ENCODE assay signal across 9 mouse cellular contexts in the genomic region with DNA sequence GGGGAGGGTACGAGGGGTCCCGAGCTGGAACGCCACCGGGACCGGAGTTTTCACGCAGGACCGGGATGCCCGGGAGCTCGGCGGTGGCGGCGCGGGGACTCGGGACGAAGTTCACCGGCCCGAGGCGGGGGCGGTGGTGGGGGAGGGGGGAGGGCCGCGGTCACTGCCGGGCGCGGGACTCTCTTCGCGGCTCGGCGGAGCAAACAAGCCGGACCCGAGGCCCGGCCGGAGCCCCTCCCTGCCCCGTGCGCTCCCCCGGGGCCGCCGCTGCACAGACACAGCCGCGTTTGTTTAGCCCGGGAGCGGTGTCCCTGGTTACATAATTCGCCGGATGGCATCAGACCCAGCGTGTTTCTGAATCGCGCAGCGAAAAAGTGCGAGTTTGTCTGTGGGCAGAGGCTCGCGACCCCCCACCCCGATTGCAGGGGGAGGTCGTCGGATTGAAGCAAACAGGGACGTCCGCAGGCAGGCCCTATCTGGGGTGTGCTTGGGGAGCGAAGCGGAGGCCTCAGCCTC. TPM values are rescaled to one million over a fixed set of nuclear protein-coding genes. Genes with fewer than 3 reads are reported as not detected.
DNase-seq lines count a peak whose midpoint lies in the region; ATAC-seq and TF ChIP-seq lines count a peak whose summit lies in the region.
"Had no signal": no experiment of that assay in that cellular context is flagged by ENCODE, and none has a peak within 500 bp of the region (broad histone marks: within the 10 kb centered on the region; RNA-seq: fewer than 3 reads in every experiment).

No protein-coding gene starts in this region.

- DNase-seq in 3T3-L1 (ENCODE audit: low read depth, low spot score) (peak; percentile 46), MN1 (ENCODE audit: low spot score) (peak; percentile 89)
- DNase-seq in embryo, embryonic 10.5 days (ENCODE audit: low spot score), result peak; percentile 48
- peak; percentile 42 to 63 for DNase-seq in layer of hippocampus, adult 2 months (ENCODE audit: low spot score in 2 of 2)
- peak; percentile 53 for DNase-seq in right cerebral cortex, postnatal 25 days
- no peak for DNase-seq in urinary bladder, adult 2 months (ENCODE audit: low spot score)

- no peaks in the 10 kb centered on the region for H3K36me3 ChIP-seq in heart, embryonic 13.5 days
- H3K36me3 ChIP-seq in lung, embryonic 16.5 days (ENCODE audit: control insufficient read depth, insufficient read depth, low read length), result no peaks in the 10 kb centered on the region

- peak overlapping the region; percentile 100 for H3K9ac ChIP-seq in heart, embryonic 13.5 days
- H3K9ac ChIP-seq in lung, embryonic 16.5 days (ENCODE audit: low read length), result peak overlapping the region; percentile 94

- peak overlapping the region; percentile 86 for H3K4me2 ChIP-seq in heart, embryonic 13.5 days
- peak overlapping the region; percentile 91 for H3K4me2 ChIP-seq in lung, embryonic 16.5 days (ENCODE audit: low read depth, low read length)

- H3K27me3 ChIP-seq in heart, embryonic 13.5 days (replicated peaks), result no peaks in the 10 kb centered on the region
- H3K27me3 ChIP-seq in lung, embryonic 16.5 days (ENCODE audit: control insufficient read depth, insufficient read depth, low read depth, low read length), result no peaks in the 10 kb centered on the region

- under 1% methylated on average over 26 of the region's 57 CpGs for WGBS in heart, embryonic 13.5 days
- WGBS in lung, embryonic 16.5 days, result under 1% methylated on average over 29 of the region's 57 CpGs

- peak overlapping the region; percentile 100 for H3K27ac ChIP-seq in heart, embryonic 13.5 days (replicated peaks)
- peak overlapping the region; percentile 100 for H3K27ac ChIP-seq in layer of hippocampus, adult 2 months
- H3K27ac ChIP-seq in lung, embryonic 16.5 days (ENCODE audit: low read length), result peak overlapping the region; percentile 100

- H3K9me3 ChIP-seq in heart, embryonic 13.5 days, result no peaks in the 10 kb centered on the region
- H3K9me3 ChIP-seq in lung, embryonic 16.5 days (ENCODE audit: control insufficient read depth, low read length), result no peaks in the 10 kb centered on the region

- ATAC-seq in heart, embryonic 13.5 days (ENCODE audit: extremely low read depth, insufficient number of reproducible peaks, low FRiP score, low TSS enrichment), result no peak
- ATAC-seq in lung, embryonic 16.5 days (ENCODE audit: low read depth), result no peak

- H3K4me1 ChIP-seq in heart, embryonic 13.5 days, result peaks cover 59% of the 10 kb centered on the region
- peaks cover 49% of the 10 kb centered on the region for H3K4me1 ChIP-seq in lung, embryonic 16.5 days (replicated peaks; ENCODE audit: control insufficient read depth, insufficient read depth, low read length)

- H3K4me3 ChIP-seq in heart, embryonic 13.5 days, result peak overlapping the region; percentile 97
- H3K4me3 ChIP-seq in layer of hippocampus, adult 2 months, result peak overlapping the region; percentile 93
- peak overlapping the region; percentile 88 for H3K4me3 ChIP-seq in lung, embryonic 16.5 days (ENCODE audit: low read length)

- no peak for TF ChIP-seq CTCF in layer of hippocampus, adult 2 months (conservative IDR thresholded peaks at IDR 0.05)

RNA-seq across cellular contexts. Expression of gene Ctdsp2, which starts 1.2 kb away (rescaled TPM):
- 37.1 and 39.6 TPM in 2 replicates for polyA plus RNA-seq in heart, embryonic 13.5 days (2015; fragmentation: Nextera tagmentation; extraction: Ambion mirVana)
- 100 to 1,000 TPM; 106 to 116 TPM for total RNA-seq in layer of hippocampus, adult 2 months (2021)
- polyA plus RNA-seq in lung, embryonic 16.5 days (2015; fragmentation: Nextera tagmentation; extraction: Ambion mirVana), result 66.2 and 72.0 TPM in 2 replicates
- polyA plus RNA-seq in urinary bladder, adult 2 months (2012; rRNA removed), result 146 and 191 TPM in 2 replicates

RNA-seq across cellular contexts. Expression of gene Avil, which starts 20.8 kb away (rescaled TPM):
- 0.17 and 0.21 TPM in 2 replicates for polyA plus RNA-seq in heart, embryonic 13.5 days (2015; fragmentation: Nextera tagmentation; extraction: Ambion mirVana)
- total RNA-seq in layer of hippocampus, adult 2 months (2021), result under 1 TPM; 0.32 to 0.87 TPM
- 0.20 and 0.33 TPM in 2 replicates for polyA plus RNA-seq in lung, embryonic 16.5 days (2015; fragmentation: Nextera tagmentation; extraction: Ambion mirVana)
- 0.28 and 0.53 TPM in 2 replicates for polyA plus RNA-seq in urinary bladder, adult 2 months (2012; rRNA removed)
- total RNA-seq: common myeloid progenitor, adult 5-6 weeks had no signal

RNA-seq across cellular contexts. Expression of gene Tsfm, which starts 50.9 kb away (rescaled TPM):
- polyA plus RNA-seq in heart, embryonic 13.5 days (2015; fragmentation: Nextera tagmentation; extraction: Ambion mirVana), result 86.6 and 92.5 TPM in 2 replicates
- total RNA-seq in layer of hippocampus, adult 2 months (2021), result 10 to 100 TPM; 29.7 to 30.1 TPM
- 69.3 and 71.6 TPM in 2 replicates for polyA plus RNA-seq in lung, embryonic 16.5 days (2015; fragmentation: Nextera tagmentation; extraction: Ambion mirVana)
- 29.5 and 36.9 TPM in 2 replicates for polyA plus RNA-seq in urinary bladder, adult 2 months (2012; rRNA removed)
